Mouse (Mus musculus) adrenal gland, postnatal 25 days (tissue): ENCODE measurements at regions not wholly inside any gene's neighbourhood (a gene's known extent, or its start where the extent isn't known, plus 50 kb on each side); places are given as distances from the start of the nearest gene placed in this dataset.
"Not testable (repeated sequence)": the region's sequence is repeated elsewhere in the genome, so short reads cannot be mapped to it uniquely, and the experiment has no call there.

ENCODE experiments used
- DNase-seq: peaks from one replicate; pipeline ENCODE4 v3.0.0; 2021; ENCODE audit warnings: mixed read lengths

- not testable (repeated sequence) for DNase-seq
Observed at GRCm38 (mm10) chr1:117051311-117051710, 248.5 kb downstream of the Gm19965 start.

DNA sequence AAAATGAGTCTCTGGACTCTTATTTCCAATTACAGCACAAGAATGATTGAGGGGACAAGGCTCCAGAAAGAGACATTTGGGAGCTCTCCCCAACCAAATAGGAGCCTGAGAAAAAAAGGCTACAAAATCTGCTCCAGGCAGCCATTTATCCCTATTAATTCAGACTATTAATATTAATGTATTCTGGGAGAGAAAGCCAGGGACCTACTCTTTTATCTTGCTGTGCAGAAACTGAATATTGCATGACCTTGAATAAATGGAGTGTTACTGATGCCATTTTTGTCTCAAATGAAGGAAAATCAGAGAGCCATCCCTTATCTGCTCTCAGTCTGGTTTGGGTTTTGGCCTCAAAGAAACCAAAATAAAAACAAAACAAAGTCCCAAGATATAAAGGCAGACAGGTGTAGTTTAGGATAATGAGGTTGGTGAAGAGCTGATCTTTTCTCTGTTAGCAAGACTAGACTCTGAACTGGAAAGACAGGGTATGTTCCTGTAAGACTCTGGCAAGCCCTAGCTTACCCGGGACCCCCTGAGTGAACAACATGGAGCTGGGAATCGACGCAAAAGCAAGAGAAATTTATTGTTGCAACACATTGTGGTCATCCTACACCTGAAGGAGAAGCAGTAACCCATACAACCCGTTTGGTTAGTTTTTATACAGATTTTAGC, 264.5 kb downstream of the Gm19965 start:
- no peak for DNase-seq

- DNase-seq: no peak
Observed at GRCm38 (mm10) chr1:117087136-117087535, 284.4 kb downstream of the Gm19965 start.

GRCm38 (mm10) chr1:117111496-117111895, 308.7 kb downstream of the Gm19965 start:
- DNase-seq: peak; percentile 17

DNA sequence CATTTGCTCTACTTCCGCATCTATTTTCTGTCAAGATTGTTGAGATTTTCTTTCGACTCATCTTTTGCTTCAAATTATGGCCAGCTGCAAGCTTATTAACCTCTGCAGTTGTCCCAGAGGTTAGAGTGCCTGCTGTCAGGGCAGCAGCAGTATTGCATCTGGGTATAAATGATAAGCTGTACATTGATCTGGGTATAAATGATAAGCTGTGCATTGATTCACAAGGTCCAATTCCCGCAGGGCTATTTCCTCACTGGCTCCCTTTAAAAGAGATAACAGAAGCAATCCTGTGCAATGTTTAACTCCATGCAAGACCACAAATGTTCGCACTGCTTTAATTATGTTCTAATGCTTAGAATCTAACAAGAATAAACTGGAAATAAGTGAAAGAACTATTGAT, 311.1 kb downstream of the Gm19965 start:
- no peak for DNase-seq

- no peak for DNase-seq
Observed at GRCm38 (mm10) chr1:117122965-117123364, 320.2 kb downstream of the Gm19965 start.
